Mouse (Mus musculus): Measurements from ENCODE around the gene Shank2. TPM values are rescaled to one million over a fixed set of nuclear protein-coding genes. Genes with fewer than 3 reads are reported as not detected.

The Shank2 gene
- total RNA-seq, 2 experiments from 2014 or later = 0.22 to 0.49 TPM

DNA sequence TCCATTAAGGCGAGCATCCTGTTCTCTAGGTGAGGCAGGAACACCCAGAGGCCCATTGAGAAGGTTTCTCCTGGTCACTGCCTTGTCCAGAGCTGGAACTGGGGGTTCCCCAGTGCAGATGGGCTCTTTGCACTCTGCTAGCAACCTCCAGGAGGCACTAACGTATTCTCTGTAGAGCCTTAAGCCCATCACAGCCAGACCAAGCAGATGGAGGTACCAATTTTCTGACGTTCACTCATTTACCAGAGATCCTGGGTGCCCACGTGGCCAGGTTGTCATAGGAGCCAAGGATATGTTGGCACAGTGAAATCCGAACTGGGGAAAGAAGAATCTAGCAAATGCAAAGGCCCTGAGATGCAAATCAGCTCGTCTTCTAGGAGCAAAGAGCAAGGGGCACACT is 249.5 kb downstream of the Shank2 start:
- intact Hi-C loops (cut with DNase I) = no loop called here
- no peak for DNase-seq

DNA sequence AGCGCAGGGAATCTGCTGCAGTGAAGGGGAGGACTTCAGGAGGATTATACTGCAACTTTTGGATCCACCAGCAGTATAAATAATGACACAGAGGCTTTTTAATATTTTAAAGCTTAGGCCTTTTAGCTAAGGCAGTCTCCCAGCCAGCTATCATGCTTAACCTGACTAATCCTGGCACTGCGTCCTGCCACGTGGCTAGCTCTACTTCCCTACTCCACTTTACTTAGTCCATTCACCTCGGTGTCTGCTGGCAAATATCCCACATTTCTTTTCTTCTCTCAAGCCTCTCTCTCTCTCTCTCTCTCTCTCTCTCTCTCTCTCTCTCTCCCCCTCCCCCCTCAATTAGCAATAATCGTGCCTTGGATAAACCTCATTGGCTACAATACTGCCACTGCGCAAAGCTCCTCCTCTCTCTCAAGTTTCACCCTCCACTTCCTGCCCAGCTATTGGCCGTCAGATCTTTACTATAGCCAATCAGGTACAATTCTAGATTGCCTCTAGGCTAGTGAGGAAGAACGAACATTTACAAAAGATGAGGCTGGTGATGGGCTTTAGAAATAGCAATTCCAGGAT is 253.0 kb downstream of the Shank2 start:
- intact Hi-C loops (cut with DNase I) = no loop called here

DNA sequence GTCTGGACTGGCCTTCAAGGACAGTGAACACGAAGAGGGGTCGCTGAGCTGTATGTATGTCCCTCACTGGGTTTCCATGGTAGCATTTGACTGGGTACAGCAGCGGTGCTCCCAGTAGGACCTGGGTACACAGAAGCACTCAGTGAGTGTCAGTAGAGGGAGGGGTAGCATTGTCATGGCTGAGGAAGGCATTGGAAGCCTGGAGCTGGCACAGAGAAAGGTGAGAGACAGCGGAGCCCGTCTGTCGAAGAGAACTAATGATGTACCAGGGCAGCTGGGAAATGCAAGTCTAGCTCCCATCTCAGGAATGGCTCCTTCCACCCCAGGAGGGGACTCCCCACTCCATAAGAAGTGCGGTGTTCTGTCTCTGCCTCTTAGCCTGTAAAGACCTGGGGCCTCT is 256.1 kb downstream of the Shank2 start:
- intact Hi-C loops (cut with DNase I) = no loop called here

More for the DNA sequence above, 253.0 kb downstream of the Shank2 start:
- DNase-seq = no peak

DNA sequence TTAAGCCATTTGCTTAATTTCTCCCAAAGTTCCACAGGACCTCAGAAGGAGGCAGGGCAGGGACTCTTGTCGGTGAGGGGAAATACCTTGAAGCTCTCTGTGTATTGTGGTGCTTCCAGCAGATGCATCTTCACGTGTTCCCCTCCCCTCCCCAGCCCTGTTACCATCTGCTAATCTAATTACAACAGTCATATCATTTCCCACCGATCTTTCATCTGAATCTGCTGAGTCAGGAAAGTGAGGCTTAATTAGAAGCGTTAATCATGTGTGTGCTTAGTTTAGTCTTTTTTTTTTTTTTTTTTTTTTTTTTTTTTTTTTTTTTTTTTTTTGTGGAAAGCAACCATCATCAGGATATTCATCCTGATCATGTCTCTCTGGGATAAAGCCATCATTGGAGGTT is 256.6 kb downstream of the Shank2 start:
- intact Hi-C loops (cut with DNase I) = no loop called here
- DNase-seq = no peak

More for the DNA sequence above, 256.1 kb downstream of the Shank2 start:
- DNase-seq = no peak

DNA sequence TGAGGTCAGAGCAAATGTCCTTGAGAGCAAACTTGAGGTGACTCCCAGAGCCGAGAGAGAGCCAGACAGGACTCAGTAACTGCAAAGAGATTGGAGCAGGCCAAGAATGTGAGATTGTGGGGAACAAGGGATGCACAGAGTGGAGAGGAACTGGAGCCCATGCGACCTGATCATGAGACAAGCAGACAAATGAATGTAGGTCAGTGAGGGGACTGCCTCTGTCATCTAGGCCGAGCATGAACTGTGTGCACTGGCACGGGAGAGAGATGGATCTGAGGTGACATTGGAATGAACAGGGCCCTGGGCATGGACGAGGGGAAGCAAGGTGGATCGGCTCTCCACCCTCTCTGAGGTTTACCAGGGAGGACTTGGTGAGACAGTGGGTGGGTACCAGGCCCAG is 260.9 kb downstream of the Shank2 start:
- no peak for DNase-seq
- intact Hi-C loops (cut with DNase I) = no loop called here

DNA sequence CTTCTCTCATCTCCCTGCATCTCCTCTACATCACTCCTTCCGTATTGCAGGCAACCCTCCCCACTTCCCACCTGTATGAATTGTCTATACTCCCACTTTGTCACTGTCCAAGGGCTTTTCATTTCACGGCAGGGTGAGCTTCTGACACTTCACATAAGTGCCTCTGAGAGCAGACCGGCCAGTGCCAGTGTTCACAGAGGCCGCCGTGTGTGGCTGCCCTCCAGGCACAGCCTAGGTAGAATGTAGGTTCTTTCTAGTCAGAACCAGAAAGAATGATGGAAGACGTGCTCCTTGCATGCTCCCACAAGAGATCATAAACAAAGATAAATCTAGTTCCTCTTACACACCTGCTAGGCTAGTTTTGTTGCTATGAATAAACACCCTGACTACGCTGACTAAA is 265.0 kb downstream of the Shank2 start:
- intact Hi-C loops (cut with DNase I) = no loop called here
- DNase-seq = no peak

DNA sequence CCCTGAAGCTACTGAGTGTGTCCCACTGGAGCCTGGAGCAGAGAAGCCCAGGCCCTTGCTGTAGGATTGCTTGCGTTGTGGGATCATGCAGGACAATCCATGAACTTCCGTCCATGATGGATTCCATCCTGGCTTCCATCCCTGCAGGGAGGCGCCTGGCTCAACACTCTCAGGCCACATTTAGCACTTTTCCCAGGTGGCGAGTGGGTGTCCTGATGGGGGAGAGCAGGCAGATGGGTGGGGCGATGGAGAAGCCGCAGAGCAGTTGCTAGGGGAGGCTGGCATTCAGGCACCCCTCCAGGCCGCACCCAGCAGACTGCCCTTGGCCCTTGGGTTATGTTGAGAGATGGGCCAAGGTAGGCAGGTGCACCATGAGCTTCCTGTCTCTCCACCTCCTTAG is 266.6 kb downstream of the Shank2 start:
- intact Hi-C loops (cut with DNase I) = no loop called here
- DNase-seq = no peak

DNA sequence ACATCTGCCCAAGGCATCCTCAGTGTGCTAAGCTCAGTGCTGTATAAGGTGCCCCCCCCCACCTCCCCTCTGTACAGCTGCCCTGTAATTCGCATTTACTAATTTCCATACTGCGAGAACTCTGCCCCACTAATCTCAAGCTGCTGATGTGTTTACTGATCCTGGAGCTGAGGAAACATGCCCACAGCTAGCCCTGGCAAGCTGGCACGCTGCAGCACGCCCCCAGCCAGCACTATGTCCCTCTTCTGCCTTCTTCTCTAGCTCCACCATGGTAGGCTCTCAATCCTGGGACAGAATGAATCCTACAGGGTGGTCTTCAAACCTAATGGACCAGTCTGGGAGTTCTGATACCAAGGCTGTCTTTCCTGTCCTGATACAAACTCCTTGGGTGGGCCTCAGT is 267.1 kb downstream of the Shank2 start:
- DNase-seq = no peak
- intact Hi-C loops (cut with DNase I) = no loop called here

DNA sequence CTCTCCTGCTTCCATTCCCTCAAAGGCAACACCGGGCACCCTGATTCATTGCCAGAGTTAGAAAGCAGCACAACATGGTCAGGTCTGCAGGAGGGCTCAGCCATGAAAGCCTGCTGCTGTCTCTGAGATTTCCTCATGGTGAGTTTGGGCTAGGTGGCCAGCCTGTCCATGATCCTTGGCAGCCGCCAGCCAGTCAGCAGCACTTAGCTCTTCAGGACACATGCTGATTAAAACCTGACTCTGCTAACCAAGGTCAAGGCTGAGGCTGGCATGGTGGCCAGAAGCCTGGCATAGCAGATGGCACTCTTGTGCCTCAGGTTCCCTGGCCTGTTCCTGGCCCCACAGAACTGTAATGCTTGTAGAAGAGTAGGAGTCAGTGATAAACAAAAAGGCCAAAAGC is 269.3 kb downstream of the Shank2 start:
- intact Hi-C loops (cut with DNase I) = no loop called here
- no peak for DNase-seq

DNA sequence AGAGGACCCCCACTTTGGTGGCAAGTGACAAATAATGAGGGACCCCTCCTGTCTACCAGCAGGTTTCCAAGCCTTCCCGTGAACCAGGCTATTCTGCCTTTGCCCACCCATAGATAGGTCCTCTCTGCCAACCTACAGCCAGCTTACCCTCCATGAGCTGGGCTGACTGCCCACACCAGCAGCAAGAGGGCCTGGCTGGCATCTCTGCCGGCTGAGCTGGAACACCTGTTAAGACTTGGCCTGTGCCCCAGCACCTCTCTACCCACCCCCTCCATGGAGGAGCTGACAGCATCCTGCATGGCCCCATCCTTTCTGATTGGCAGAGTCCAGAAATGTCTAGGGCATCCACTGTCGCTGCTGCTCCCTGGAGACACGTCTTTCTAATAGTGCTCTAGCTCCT is 277.0 kb downstream of the Shank2 start:
- intact Hi-C loops (cut with DNase I) = no loop called here
- no peak for DNase-seq

DNA sequence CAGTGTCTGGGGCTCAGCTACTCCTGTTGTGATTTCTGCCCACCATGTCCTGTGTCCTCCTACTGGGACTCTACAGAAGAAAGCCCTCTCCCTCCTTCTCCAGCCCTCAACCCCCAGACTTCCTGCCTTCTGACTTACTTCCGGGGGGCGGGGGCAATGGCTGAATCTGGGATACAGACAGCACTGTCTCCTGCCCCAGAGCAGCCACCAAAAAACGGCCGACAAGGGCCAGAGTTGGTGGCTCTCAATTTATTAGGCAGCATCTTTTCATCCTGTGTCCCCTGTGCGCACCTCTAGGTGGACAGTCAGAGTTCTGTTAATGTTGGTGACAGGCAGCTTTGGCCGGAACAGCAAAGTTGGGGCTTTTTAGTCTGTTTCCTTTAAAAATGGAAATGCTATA is 282.0 kb downstream of the Shank2 start:
- peak; percentile 5 to 13 for DNase-seq
- intact Hi-C loops (cut with DNase I) = no loop called here

DNA sequence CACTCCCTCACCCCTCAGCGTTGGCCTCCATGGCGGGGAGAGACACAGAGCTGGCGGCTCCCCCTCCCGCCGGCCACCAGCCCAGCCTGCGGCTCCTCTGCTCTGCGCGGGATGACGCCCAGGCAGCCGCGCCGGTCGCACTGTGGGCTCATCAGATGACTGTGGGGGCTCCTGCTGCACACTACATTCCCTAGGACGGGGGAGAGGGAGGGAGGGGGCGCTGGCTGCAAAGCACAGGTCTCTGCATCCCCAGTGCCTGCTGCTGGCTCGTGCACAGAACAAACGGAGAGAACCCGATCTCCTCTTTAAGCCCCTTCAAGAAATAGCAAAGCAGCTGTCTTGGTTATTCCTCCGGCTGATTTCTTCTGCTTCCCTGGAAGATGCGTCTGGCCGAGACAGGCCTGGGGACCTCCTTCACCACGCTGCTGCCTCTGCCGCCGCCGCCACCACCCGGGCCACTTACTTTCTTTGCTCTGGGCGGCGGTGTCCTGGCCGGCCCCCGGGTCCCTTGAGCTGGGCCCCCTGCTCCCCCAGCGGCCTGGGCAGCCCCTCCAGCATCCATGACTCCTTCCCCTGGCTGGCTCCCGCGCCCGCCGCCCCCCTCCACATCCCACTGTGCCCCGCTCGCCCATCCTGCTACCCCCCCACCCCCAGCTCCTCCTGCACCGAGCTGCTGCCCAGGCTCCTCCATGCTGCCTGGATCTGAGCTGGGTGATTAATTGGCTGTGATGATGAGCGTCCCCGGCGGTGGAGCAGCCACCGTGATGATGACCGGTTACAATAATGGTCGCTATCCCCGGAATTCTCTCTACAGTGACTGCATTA is 282.7 kb downstream of the Shank2 start:
- intact Hi-C loops (cut with DNase I) = no loop called here
- DNase-seq = peak in 1 of 2 experiments; percentile 1

DNA sequence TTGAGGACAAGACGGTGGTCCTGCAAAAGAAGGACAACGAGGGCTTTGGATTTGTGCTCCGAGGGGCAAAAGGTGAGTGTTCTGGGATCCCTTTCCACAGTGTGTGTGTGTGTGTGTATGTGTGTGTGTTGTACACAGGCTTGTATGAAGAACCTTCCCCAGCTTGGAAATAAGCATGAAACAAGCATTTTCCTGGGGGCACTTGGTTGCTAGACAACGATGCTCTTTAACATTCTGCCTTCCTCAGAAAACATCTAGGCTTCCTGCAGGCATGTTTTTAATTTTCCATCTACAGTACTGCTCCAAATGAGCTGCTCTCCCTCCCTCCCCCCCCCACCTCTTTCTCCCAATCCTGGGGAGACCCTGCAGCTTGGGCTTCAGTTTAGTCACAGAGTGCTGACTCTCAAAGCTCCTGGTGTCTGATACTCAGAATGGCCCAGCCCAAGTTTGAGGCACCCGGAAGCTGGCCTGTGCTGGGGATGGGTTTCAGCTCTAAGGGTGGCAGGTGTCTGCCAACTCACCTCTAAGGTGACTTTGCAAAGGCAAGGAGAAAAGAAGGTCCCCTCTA is 283.4 kb downstream of the Shank2 start:
- no peak for DNase-seq
- intact Hi-C loops (cut with DNase I) = no loop called here

DNA sequence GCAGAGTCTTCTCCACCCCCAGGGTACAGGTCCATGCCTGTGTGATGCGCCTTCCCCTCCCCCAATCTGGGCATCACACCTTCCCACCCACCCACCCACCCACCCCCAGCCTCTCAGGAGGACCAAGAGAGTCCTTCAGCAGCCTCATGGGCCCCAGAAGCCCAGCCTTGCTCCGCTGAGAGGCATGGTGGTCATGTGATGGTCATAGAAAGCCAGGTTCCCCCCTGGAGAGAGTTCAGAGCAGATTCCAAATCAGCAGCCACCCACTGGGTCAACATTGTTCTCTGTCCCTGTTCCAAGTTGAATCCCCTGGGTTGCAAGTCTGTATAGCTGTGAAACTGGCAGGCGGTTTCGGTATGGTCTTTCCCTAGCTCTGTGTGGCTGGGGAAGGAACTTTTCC is 284.2 kb downstream of the Shank2 start:
- DNase-seq = no peak
- intact Hi-C loops (cut with DNase I) = no loop called here

DNA sequence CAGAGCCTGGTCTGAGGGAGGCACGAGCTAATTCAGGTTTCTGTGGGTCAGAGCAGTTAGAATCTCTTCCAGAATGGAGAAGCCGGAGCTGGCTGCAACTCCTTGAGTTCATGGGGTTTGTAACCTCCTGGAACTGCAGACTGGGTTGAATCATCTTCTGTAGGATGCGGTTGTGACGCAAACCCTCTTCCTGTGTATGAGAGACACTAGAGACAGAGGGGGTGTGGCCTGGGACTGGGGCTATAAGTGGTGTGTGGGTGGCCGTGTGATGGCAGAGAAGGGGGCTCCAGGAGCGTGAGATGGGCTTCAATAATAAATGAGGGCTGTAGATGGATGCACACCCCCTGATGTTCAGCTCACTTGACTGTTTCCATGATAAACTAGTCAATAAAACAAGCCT is 286.3 kb downstream of the Shank2 start:
- intact Hi-C loops (cut with DNase I) = no loop called here
- DNase-seq = no peak

DNA sequence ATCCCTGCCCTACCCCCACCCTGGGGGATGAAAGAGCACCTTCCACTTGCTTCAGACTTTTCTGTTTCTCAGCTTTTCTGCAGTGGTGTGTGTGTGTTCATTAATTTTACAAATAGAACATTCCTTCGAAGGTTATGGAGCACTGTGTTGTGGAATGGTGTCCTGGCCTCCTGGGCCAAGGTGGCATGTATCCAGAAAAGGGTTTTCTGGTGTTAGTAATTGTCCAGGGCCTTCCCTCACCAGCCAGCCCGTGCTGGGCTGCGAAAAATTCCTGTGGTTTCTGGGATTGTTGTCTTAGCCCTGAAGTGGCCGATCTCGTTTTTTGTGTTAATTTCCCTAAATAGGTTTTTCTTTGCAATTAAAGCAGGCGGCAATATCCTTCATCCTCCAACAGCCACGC is 289.8 kb downstream of the Shank2 start:
- no peak for DNase-seq
- intact Hi-C loops (cut with DNase I) = no loop called here

DNA sequence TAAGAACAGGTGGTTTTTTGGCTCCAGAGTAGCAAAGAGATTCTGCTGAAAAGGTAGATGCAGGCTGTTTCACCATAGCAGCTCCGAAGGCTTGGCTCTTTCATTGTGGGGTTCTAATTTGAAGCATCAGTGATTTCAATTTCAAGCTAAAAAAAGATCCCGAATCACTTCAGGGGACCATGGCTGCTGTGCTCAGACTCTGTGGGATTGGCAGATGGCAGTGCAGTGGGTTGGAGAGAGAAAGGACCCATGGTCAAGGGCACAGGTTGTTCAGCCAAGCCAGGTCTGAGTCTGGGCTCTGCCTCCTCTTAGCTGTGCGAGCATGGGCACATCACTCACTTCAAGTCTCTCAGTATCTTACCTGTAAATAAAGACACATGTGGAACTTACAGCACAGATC is 291.9 kb downstream of the Shank2 start:
- no peak for DNase-seq
- intact Hi-C loops (cut with DNase I) = no loop called here

DNA sequence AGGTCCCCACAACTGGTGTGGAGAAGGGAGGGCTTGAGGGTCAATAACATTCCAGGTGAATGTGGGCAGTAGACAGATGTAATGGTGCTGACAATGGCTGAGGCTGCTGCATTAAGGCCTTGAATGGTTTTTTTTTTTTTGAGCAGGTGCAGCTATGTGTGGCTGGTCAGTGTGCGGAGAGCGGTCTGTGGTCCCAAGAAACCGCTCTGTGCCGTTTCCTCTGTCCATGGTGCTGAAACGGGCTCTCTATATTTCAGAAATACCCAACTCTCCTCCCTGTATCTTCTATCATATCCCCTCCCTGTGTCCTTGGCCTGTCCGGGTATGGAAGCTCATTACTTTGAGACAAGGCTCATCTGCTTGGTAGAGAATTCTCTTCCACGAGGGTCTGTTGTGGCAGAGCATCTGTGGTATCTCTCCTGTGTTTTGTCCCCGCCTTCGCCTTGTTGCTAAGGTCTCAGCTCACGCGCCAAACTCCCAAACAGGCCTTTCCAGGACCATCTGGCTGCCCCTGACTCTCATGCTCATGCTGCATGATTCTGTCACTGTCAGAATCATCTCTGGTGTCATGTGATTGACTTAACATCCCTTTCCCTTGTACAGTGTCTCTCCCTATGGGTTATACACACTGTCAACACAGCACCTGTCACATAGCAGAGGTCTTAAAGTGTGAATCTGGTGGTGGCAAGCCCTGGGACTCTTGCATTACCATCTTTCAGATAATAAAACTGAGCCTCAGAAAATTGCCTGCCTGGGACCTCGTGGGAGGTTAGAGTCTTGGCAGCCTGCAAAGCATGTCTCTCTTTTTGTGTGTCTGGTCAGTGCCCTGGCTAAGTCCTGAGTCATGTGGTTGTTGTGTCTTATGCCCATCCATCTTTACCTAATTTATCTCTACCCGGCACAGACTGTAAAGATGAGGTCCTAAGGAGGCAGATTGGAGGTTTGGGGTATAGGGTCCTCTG is 292.8 kb downstream of the Shank2 start:
- DNase-seq = peak; percentile 9 to 17
- intact Hi-C loops (cut with DNase I) = no loop called here

DNA sequence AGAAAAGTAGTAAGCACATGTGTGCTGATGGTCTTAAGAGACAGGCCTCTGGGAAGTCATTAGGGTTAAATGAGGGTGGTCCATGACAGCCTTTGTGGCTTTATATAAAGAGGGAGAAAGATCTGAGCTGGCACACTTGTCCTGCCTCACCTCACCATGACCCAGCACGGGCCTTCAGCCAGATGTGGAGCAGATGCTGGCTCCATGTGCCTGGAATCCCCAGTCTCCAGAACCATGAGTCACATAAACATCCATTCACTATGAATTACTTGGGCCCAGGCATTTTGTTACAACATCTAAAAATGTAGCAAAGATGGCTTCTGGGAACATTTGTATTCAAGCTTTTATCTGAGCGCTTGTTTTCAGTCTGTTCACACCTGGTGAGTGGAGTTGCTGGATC is 297.6 kb downstream of the Shank2 start:
- intact Hi-C loops (cut with DNase I) = no loop called here
- DNase-seq = no peak

DNA sequence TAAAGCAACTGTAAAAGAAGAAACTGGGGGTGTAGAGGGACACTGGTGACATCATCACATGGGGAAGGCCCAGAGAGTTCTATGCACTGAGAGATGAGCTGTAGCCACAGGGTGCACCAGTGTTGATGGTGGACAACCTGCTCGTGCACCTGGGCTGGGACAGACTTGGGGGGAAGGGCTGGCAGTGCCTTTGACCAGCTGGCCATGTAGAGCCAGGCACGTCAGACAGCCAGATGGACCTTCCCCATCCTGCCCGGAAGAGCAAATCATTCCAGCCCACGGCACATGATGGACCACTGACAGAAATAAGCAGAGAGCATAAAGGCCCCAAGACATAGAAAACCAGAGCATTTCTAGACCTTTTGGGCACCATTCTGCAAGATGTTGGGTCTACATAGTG is 299.9 kb downstream of the Shank2 start:
- DNase-seq = no peak
- intact Hi-C loops (cut with DNase I) = no loop called here

DNA sequence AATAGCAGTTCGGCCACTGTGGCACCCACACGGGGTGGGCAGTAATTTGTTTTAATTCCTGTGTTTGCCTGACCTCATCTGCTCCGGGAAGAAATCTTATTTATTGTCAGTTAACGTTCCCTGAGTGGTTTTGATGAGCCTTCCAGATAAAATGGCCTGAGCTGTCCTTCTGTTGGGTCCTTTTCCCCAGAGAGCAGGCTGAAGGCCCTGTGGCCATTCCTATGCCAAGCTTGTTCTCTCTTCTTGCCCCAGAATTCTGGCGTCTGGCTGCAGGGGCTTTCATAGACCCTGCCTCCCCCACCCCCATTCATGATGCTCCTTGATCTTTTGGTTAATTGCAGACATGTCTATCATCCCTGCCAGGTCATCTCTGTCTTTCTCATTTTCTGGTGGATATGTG is 300.8 kb downstream of the Shank2 start:
- intact Hi-C loops (cut with DNase I) = no loop called here
- no peak for DNase-seq
